Mouse (Mus musculus) MEL (cell line): Measurements from ENCODE around the gene Atg7.

Experiments
- CHD2 ChIP-seq: IDR thresholded peaks from 2 replicates; pipeline ENCODE4 v1.6.1; 2011; ENCODE audit warnings: low read length, improper control_type of control experiment
- CTCF ChIP-seq, 3 experiments: IDR thresholded peaks in 2 of 3; conservative IDR thresholded peaks in 1 of 3; 2 replicates each; pipeline ENCODE4 v1.5.1; 2011 to 2012; ENCODE audit warnings: low read length in 3 of 3, low read depth in 2 of 3, mild to moderate bottlenecking in 2 of 3, improper control_type of control experiment in 1 of 3, inconsistent platforms in 1 of 3, mixed read lengths in 1 of 3, moderate library complexity in 1 of 3; ENCODE audit not compliant: control insufficient read depth in 1 of 3, insufficient read depth in 1 of 3, poor library complexity in 1 of 3, severe bottlenecking in 1 of 3
- E2F4 ChIP-seq: IDR thresholded peaks from 2 replicates; pipeline ENCODE4 v1.6.1; 2011; ENCODE audit warnings: low read depth, low read length, improper control_type of control experiment, borderline replicate concordance
- EP300 ChIP-seq, 2 experiments: IDR thresholded peaks; 2 replicates each; pipeline ENCODE4 v1.6.1; 2011; ENCODE audit warnings: improper control_type of control experiment in 2 of 2, low read length in 2 of 2, low read depth in 1 of 2, mild to moderate bottlenecking in 1 of 2
- MAZ ChIP-seq: IDR thresholded peaks from 2 replicates; pipeline ENCODE4 v1.6.1; 2012; ENCODE audit warnings: low read depth, mild to moderate bottlenecking, inconsistent platforms, low read length, improper control_type of control experiment
- MXI1 ChIP-seq: IDR thresholded peaks from 2 replicates; pipeline ENCODE4 v1.6.1; 2011; ENCODE audit warnings: mild to moderate bottlenecking, low read depth, low read length, improper control_type of control experiment
- POLR2A ChIP-seq, 2 experiments: IDR thresholded peaks; 2 replicates each; pipeline ENCODE4 v1.6.1; 2011 to 2012; ENCODE audit warnings: low read length in 2 of 2, mild to moderate bottlenecking in 2 of 2, control low read depth in 1 of 2, improper control_type of control experiment in 1 of 2, low read depth in 1 of 2, moderate library complexity in 1 of 2; ENCODE audit not compliant: control insufficient read depth in 1 of 2, insufficient read depth in 1 of 2, poor library complexity in 1 of 2
- TBP ChIP-seq: IDR thresholded peaks from 2 replicates; pipeline ENCODE4 v1.8.0; 2011; ENCODE audit warnings: low read depth, low read length, improper control_type of control experiment

DNA sequence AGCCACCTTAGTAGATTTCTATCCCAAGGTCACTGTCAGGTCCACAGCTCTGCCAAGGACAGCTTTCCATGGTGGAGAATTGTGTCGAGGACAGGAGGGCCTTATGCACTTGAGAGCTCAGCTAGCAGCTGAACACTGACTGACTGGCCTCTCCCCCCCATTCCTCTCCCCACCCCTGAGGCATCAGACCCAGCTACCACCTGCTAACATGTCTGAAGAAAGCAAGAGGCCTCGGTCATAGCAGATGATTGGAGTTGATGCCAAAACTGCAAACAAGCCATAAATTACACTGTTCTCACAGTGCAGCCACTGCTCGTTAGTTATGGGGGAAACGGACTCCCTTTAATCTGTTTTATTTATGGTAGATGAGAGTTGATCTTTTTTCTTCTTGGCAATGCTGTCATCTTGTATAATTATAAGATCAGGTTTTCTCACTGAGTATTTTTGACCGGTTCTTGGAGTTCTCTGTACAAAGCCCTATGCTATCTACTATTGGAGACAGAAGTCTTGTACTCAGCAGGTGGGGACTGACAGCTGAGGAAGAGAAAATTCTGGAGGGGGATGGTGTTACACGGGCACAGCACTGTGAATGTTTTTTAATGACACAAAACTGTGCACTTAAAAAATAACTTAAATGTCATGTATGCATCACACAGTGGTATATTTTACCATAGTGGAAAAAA, 171.4 kb downstream of the Atg7 start:
- TF ChIP-seq MAZ (no peak), E2F4 (no peak), MXI1 (no peak), EP300 (IDR thresholded peaks at IDR 0.05; ENCODE audit: low read depth in 1 of 2, low read length in 2 of 2) (no peak), CHD2 (no peak), CTCF (IDR thresholded peaks at IDR 0.05 in 2 of 3, conservative IDR thresholded peaks at IDR 0.05 in 1 of 3; ENCODE audit: control insufficient read depth in 1 of 3, insufficient read depth in 1 of 3, low read depth in 2 of 3, low read length in 3 of 3, poor library complexity in 1 of 3, severe bottlenecking in 1 of 3) (no peak), TBP (no peak), POLR2A (IDR thresholded peaks at IDR 0.05; ENCODE audit: control insufficient read depth in 1 of 2, insufficient read depth in 1 of 2, low read depth in 1 of 2, low read length in 2 of 2, poor library complexity in 1 of 2) (no peak)
